Comparison of ENCODE assay signal across 13 mouse cellular contexts in the genomic region with DNA sequence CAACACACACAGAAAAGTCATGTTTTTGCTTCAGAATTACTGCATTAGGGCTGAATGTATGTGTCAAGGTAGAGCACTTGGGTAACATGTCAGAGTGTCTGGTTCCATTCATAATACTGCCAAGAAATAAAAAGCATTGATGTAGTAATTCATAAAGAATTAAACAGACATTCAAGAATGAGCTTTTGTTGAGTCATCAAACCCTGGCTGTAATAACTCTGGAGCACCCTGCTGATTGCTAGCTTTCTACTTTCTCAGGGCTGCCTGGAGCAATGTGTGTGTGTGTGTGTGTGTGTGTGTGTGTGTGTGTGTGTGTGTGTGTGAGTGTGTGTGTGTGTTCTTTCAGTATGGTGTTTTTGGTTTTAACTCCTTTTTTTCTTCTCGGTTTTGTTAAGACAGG.
DNase-seq lines count a peak whose midpoint lies in the region; ATAC-seq and TF ChIP-seq lines count a peak whose summit lies in the region.
"Had no signal": no experiment of that assay in that cellular context is flagged by ENCODE, and none has a peak within 500 bp of the region (broad histone marks: within the 10 kb centered on the region; RNA-seq: fewer than 3 reads in every experiment).

No protein-coding gene starts in this region.

- H3K36me3 ChIP-seq in forebrain, embryonic 11.5 days (ENCODE audit: control insufficient read depth, insufficient read depth, low read length) = no peaks in the 10 kb centered on the region
- H3K36me3 ChIP-seq in forebrain, embryonic 10.5 days (replicated peaks) = no peaks in the 10 kb centered on the region
- H3K36me3 ChIP-seq in MEL (ENCODE audit: control insufficient read depth in 1 of 2, insufficient read depth in 2 of 2, low read length in 2 of 2) = peaks cover 0 to 56% of the 10 kb centered on the region in 2 experiments; a peak in 3 of 4 replicates
- peaks cover 2% of the 10 kb centered on the region; the same call in 1 of the 2 replicates for H3K36me3 ChIP-seq in heart, adult 2 months (ENCODE audit: control insufficient read depth, insufficient read depth, low read length)
- no peaks in the 10 kb centered on the region for H3K36me3 ChIP-seq in hindbrain, embryonic 13.5 days
- H3K36me3 ChIP-seq: heart, embryonic 12.5 days; midbrain, embryonic 15.5 days; neural tube, embryonic 12.5 days had no signal

- DNase-seq in forebrain, embryonic 11.5 days (ENCODE audit: low spot score) = no peak
- DNase-seq in forebrain, embryonic 10.5 days (ENCODE audit: extremely low spot score, low spot score) = no peak
- peak; percentile 40 for DNase-seq in 3134 (ENCODE audit: extremely low read depth, insufficient read length, low spot score)
- DNase-seq in MEL (ENCODE audit: low read depth, low spot score) = peak; percentile 69
- peak; percentile 43 for DNase-seq in fibroblast of lung, adult 2 months (ENCODE audit: low read depth)
- no peak for DNase-seq in heart, adult 2 months
- DNase-seq: cerebellum, adult 11-12 months; heart, postnatal 4 days; lung, postnatal 4 days had no signal

- TF ChIP-seq EP300 in MEL (IDR thresholded peaks at IDR 0.05; ENCODE audit: low read depth in 1 of 2, low read length in 2 of 2) = 0 out of 4 replicates have a peak, but pooled peaks of 1 of the 2 experiments have one; percentile 5
- TF ChIP-seq EP300 in heart, adult 2 months (IDR thresholded peaks at IDR 0.05; ENCODE audit: insufficient read depth, low read depth, low read length) = no peak

- TF ChIP-seq CTCF in MEL (IDR thresholded peaks at IDR 0.05 in 2 of 3, conservative IDR thresholded peaks at IDR 0.05 in 1 of 3; ENCODE audit: control insufficient read depth in 1 of 3, insufficient read depth in 1 of 3, low read depth in 2 of 3, low read length in 3 of 3, poor library complexity in 1 of 3, severe bottlenecking in 1 of 3) = no peak
- no peak for TF ChIP-seq CTCF in heart, adult 2 months (IDR thresholded peaks at IDR 0.05)

- 0 out of 2 replicates have a peak, but pooled peaks have one; percentile 21 for ATAC-seq in forebrain, embryonic 11.5 days (replicated peaks; ENCODE audit: low FRiP score)
- ATAC-seq in hindbrain, embryonic 13.5 days (ENCODE audit: low FRiP score) = no peak
- ATAC-seq: midbrain, embryonic 15.5 days had no signal

- no peak for TF ChIP-seq POLR2A in MEL (IDR thresholded peaks at IDR 0.05; ENCODE audit: control insufficient read depth in 1 of 2, insufficient read depth in 1 of 2, low read depth in 1 of 2, low read length in 2 of 2, poor library complexity in 1 of 2)
- no peak for TF ChIP-seq POLR2A in heart, adult 2 months (IDR thresholded peaks at IDR 0.05; ENCODE audit: insufficient read depth, low read depth, low read length)

- no peak for TF ChIP-seq RAD21 in MEL (IDR thresholded peaks at IDR 0.05; ENCODE audit: low read depth, low read length)

- intact Hi-C loops in heart, adult 2 months (cut with DNase I) = no loop called here

- no peaks in the 10 kb centered on the region for H3K9me3 ChIP-seq in forebrain, embryonic 11.5 days (ENCODE audit: control insufficient read depth, low read length)
- no peaks in the 10 kb centered on the region for H3K9me3 ChIP-seq in forebrain, embryonic 10.5 days
- H3K9me3 ChIP-seq in MEL (replicated peaks; ENCODE audit: insufficient read depth, low read length) = no peaks in the 10 kb centered on the region
- H3K9me3 ChIP-seq in hindbrain, embryonic 13.5 days = no peaks in the 10 kb centered on the region
- H3K9me3 ChIP-seq: heart, embryonic 12.5 days; midbrain, embryonic 15.5 days; neural tube, embryonic 12.5 days had no signal

- no peak overlapping the region for H3K9ac ChIP-seq in forebrain, embryonic 11.5 days (ENCODE audit: low read length)
- peak overlapping the region; percentile 55 for H3K9ac ChIP-seq in MEL (ENCODE audit: control insufficient read depth, low read depth, low read length, poor library complexity, severe bottlenecking)
- no peak overlapping the region for H3K9ac ChIP-seq in heart, adult 2 months (ENCODE audit: low read depth, low read length)
- no peak overlapping the region for H3K9ac ChIP-seq in hindbrain, embryonic 13.5 days
- H3K9ac ChIP-seq: heart, embryonic 12.5 days; midbrain, embryonic 15.5 days; neural tube, embryonic 12.5 days had no signal

- 53% methylated on average over 1 of the region's 1 CpGs for WGBS in forebrain, embryonic 11.5 days
- WGBS in forebrain, embryonic 10.5 days = 73% methylated on average over 1 of the region's 1 CpGs
- 80% methylated on average over 1 of the region's 1 CpGs for WGBS in heart, adult 2 months
- WGBS in hindbrain, embryonic 13.5 days = 83% methylated on average over 1 of the region's 1 CpGs

- H3K4me1 ChIP-seq in forebrain, embryonic 11.5 days (replicated peaks; ENCODE audit: control insufficient read depth, insufficient read depth, low read length) = 0 out of 2 replicates have a peak, but pooled peaks cover 2% of the 10 kb centered on the region
- peaks cover 30% of the 10 kb centered on the region for H3K4me1 ChIP-seq in forebrain, embryonic 10.5 days
- H3K4me1 ChIP-seq in MEL (ENCODE audit: control insufficient read depth in 1 of 2, insufficient read depth in 2 of 2, low read length in 2 of 2) = peaks cover 30 to 51% of the 10 kb centered on the region in 2 experiments
- peaks cover 2% of the 10 kb centered on the region for H3K4me1 ChIP-seq in heart, adult 2 months (ENCODE audit: control insufficient read depth, insufficient read depth, low read length)
- H3K4me1 ChIP-seq in hindbrain, embryonic 13.5 days (replicated peaks) = peaks cover 32% of the 10 kb centered on the region

- H3K4me2 ChIP-seq in forebrain, embryonic 11.5 days (ENCODE audit: low read depth, low read length, severe bottlenecking) = no peak overlapping the region
- no peak overlapping the region for H3K4me2 ChIP-seq in hindbrain, embryonic 13.5 days
- H3K4me2 ChIP-seq: heart, embryonic 12.5 days; midbrain, embryonic 15.5 days; neural tube, embryonic 12.5 days had no signal

- no peak overlapping the region for H3K4me3 ChIP-seq in forebrain, embryonic 11.5 days (ENCODE audit: low read depth, low read length)
- no peak overlapping the region for H3K4me3 ChIP-seq in forebrain, embryonic 10.5 days
- peak overlapping the region in 1 of 2 experiments; percentile 16; a peak in 2 of 4 replicates for H3K4me3 ChIP-seq in MEL (ENCODE audit: control insufficient read depth in 1 of 2, insufficient read depth in 1 of 2, low read depth in 2 of 2, low read length in 2 of 2)
- no peak overlapping the region for H3K4me3 ChIP-seq in heart, adult 2 months
- no peak overlapping the region for H3K4me3 ChIP-seq in hindbrain, embryonic 13.5 days
- H3K4me3 ChIP-seq: heart, embryonic 12.5 days; midbrain, embryonic 15.5 days; neural tube, embryonic 12.5 days had no signal

- H3K79me2 ChIP-seq in MEL (ENCODE audit: control insufficient read depth, insufficient read depth, low read length, poor library complexity) = peaks cover 38% of the 10 kb centered on the region
- no peaks in the 10 kb centered on the region; the same call in 1 of the 2 replicates for H3K79me2 ChIP-seq in heart, adult 2 months (replicated peaks; ENCODE audit: control insufficient read depth, insufficient read depth, low read length)

- no peak overlapping the region for H3K27ac ChIP-seq in forebrain, embryonic 11.5 days (ENCODE audit: low read depth, low read length)
- no peak overlapping the region for H3K27ac ChIP-seq in forebrain, embryonic 10.5 days
- peak overlapping the region; percentile 86 for H3K27ac ChIP-seq in MEL (ENCODE audit: control insufficient read depth, low read depth, low read length)
- no peak overlapping the region for H3K27ac ChIP-seq in heart, adult 2 months
- H3K27ac ChIP-seq in hindbrain, embryonic 13.5 days = no peak overlapping the region
- H3K27ac ChIP-seq: midbrain, embryonic 15.5 days; neural tube, embryonic 12.5 days had no signal

- H3K27me3 ChIP-seq in forebrain, embryonic 11.5 days (ENCODE audit: control insufficient read depth, insufficient read depth, low read length) = no peaks in the 10 kb centered on the region
- no peaks in the 10 kb centered on the region for H3K27me3 ChIP-seq in forebrain, embryonic 10.5 days (ENCODE audit: poor library complexity, severe bottlenecking)
- H3K27me3 ChIP-seq in MEL (ENCODE audit: control insufficient read depth in 1 of 2, insufficient read depth in 2 of 2, low read length in 2 of 2) = no peaks in the 10 kb centered on the region
- H3K27me3 ChIP-seq in heart, adult 2 months (ENCODE audit: control insufficient read depth, insufficient read depth, low read length) = no peaks in the 10 kb centered on the region
- H3K27me3 ChIP-seq in hindbrain, embryonic 13.5 days = no peaks in the 10 kb centered on the region
- H3K27me3 ChIP-seq: heart, embryonic 12.5 days; midbrain, embryonic 15.5 days; neural tube, embryonic 12.5 days had no signal

TF ChIP-seq in MEL, 35 proteins besides CTCF, POLR2A, EP300 and RAD21 (continues in another document):
- TF ChIP-seq TCF12 (IDR thresholded peaks at IDR 0.05; ENCODE audit: low read depth, low read length) (peak; percentile 16; the same call in 1 of the 2 replicates), MXI1 (IDR thresholded peaks at IDR 0.05; ENCODE audit: low read depth, low read length) (no peak; the same call in 1 of the 2 replicates), KAT2A (conservative IDR thresholded peaks at IDR 0.05; ENCODE audit: low read depth, low read length) (no peak), GABPA (IDR thresholded peaks at IDR 0.05; ENCODE audit: low read depth, low read length) (no peak), ETS1 (IDR thresholded peaks at IDR 0.05; ENCODE audit: low read depth, low read length) (peak; percentile 49), SMC3 (IDR thresholded peaks at IDR 0.05; ENCODE audit: low read depth, low read length) (no peak), USF1 (IDR thresholded peaks at IDR 0.05; ENCODE audit: low read depth, low read length) (no peak), ELF1 (IDR thresholded peaks at IDR 0.05; ENCODE audit: low read depth, low read length) (no peak), JUND (IDR thresholded peaks at IDR 0.05; ENCODE audit: low read depth, low read length) (no peak), MAZ (IDR thresholded peaks at IDR 0.05; ENCODE audit: low read depth, low read length) (no peak), MAFK (IDR thresholded peaks at IDR 0.05; ENCODE audit: borderline replicate concordance, low read depth, low read length) (peak; percentile 47; the same call in 1 of the 2 replicates), ZKSCAN1 (IDR thresholded peaks at IDR 0.05; ENCODE audit: low read depth, low read length) (no peak), ZC3H11A (IDR thresholded peaks at IDR 0.05; ENCODE audit: low read depth, low read length) (no peak), MYB (IDR thresholded peaks at IDR 0.05; ENCODE audit: low read depth, low read length) (no peak), NELFE (IDR thresholded peaks at IDR 0.05; ENCODE audit: low read depth, low read length) (no peak), CHD1 (IDR thresholded peaks at IDR 0.05; ENCODE audit: low read depth, low read length) (no peak), CHD2 (IDR thresholded peaks at IDR 0.05; ENCODE audit: low read length) (no peak), UBTF (IDR thresholded peaks at IDR 0.05; ENCODE audit: borderline replicate concordance, insufficient read depth, low read depth, low read length) (no peak), BHLHE40 (IDR thresholded peaks at IDR 0.05; ENCODE audit: borderline replicate concordance, low read depth, low read length) (no peak)

Comparison
In these comparisons a context has a peak if more than half of its experiments do, and no peak if none do; other contexts are left out.
1. DNase-seq: peak in 3134 (single experiment), MEL (single experiment) and fibroblast of lung, adult 2 months (single experiment); none in forebrain, embryonic 11.5 days (single experiment), forebrain, embryonic 10.5 days (single experiment) and heart, adult 2 months (0 of 2).